Mouse (Mus musculus) cortical plate, adult 2 months (tissue): ENCODE results near the gene Pou6f1.

Experiments used
- CTCF ChIP-seq: fragments of 200-500 bp; IDR thresholded peaks from 2 replicates; pipeline ENCODE4 v1.5.1; 2011; ENCODE audit warnings: mild to moderate bottlenecking, control low read depth, low read length; ENCODE audit not compliant: insufficient read depth; ENCODE audit errors: extremely low read depth
- POLR2A ChIP-seq: fragments of 200-500 bp; IDR thresholded peaks from 2 replicates; pipeline ENCODE4 v1.6.1; 2011; ENCODE audit warnings: mild to moderate bottlenecking, low read length, control low read depth; ENCODE audit not compliant: insufficient read depth; ENCODE audit errors: extremely low read depth

GRCm38 (mm10) chr15:100637661-100638060, 37.9 kb upstream of the Pou6f1 start:
- TF ChIP-seq CTCF (peak; percentile 27; the same call in 1 of the 2 replicates), POLR2A (no peak)
